In genomic region chr19:47822143-47822796, GRCm38 (mm10) we compare ENCODE assay signal across 10 mouse cellular contexts. TPM values are rescaled to one million over a fixed set of nuclear protein-coding genes. Genes with fewer than 3 reads are reported as not detected.
DNase-seq lines count a peak whose midpoint lies in the region; ATAC-seq and TF ChIP-seq lines count a peak whose summit lies in the region.
"Had no signal": no experiment of that assay in that cellular context is flagged by ENCODE, and none has a peak within 500 bp of the region (broad histone marks: within the 10 kb centered on the region; RNA-seq: fewer than 3 reads in every experiment).

No protein-coding gene starts in this region.

- peaks cover 4% of the 10 kb centered on the region; the same call in 1 of the 2 replicates for H3K4me1 ChIP-seq in hindbrain, embryonic 15.5 days (replicated peaks)
- H3K4me1 ChIP-seq in midbrain, postnatal 0 days (ENCODE audit: insufficient read depth, low read length): no peaks in the 10 kb centered on the region; the same call in 1 of the 2 replicates

- H3K4me3 ChIP-seq in layer of hippocampus, adult 2 months: no peak overlapping the region
- H3K4me3 ChIP-seq in hindbrain, embryonic 15.5 days: no peak overlapping the region
- no peak overlapping the region for H3K4me3 ChIP-seq in midbrain, postnatal 0 days (ENCODE audit: low read depth, low read length)
- H3K4me3 ChIP-seq: embryonic facial prominence, embryonic 12.5 days; heart, embryonic 13.5 days had no signal

- no peaks in the 10 kb centered on the region for H3K36me3 ChIP-seq in hindbrain, embryonic 15.5 days
- H3K36me3 ChIP-seq in midbrain, postnatal 0 days (ENCODE audit: insufficient read depth, low read length): no peaks in the 10 kb centered on the region
- H3K36me3 ChIP-seq: embryonic facial prominence, embryonic 12.5 days; heart, embryonic 13.5 days had no signal

- H3K27me3 ChIP-seq in hindbrain, embryonic 15.5 days: no peaks in the 10 kb centered on the region
- H3K27me3 ChIP-seq in midbrain, postnatal 0 days (ENCODE audit: insufficient read depth, low read length): peaks cover 4% of the 10 kb centered on the region; the same call in 1 of the 2 replicates

- H3K27ac ChIP-seq in layer of hippocampus, adult 2 months: no peak overlapping the region
- 0 out of 2 replicates have a peak overlapping the region, but pooled peaks have one; percentile 45 for H3K27ac ChIP-seq in hindbrain, embryonic 15.5 days (replicated peaks)
- H3K27ac ChIP-seq in midbrain, postnatal 0 days (ENCODE audit: low read depth, low read length): no peak overlapping the region
- H3K27ac ChIP-seq: embryonic facial prominence, embryonic 12.5 days; heart, embryonic 13.5 days had no signal

- WGBS in hindbrain, embryonic 15.5 days: 21% methylated on average over 8 of the region's 8 CpGs
- 21% methylated on average over 8 of the region's 8 CpGs for WGBS in midbrain, postnatal 0 days

- H3K4me2 ChIP-seq in hindbrain, embryonic 15.5 days: peak overlapping the region; percentile 40
- 0 out of 2 replicates have a peak overlapping the region, but pooled peaks have one; percentile 10 for H3K4me2 ChIP-seq in midbrain, postnatal 0 days (ENCODE audit: low read depth, low read length, poor library complexity, severe bottlenecking)
- H3K4me2 ChIP-seq: embryonic facial prominence, embryonic 12.5 days; heart, embryonic 13.5 days had no signal

- H3K9me3 ChIP-seq in hindbrain, embryonic 15.5 days: no peaks in the 10 kb centered on the region
- no peaks in the 10 kb centered on the region for H3K9me3 ChIP-seq in midbrain, postnatal 0 days (ENCODE audit: low read length)
- H3K9me3 ChIP-seq: embryonic facial prominence, embryonic 12.5 days; heart, embryonic 13.5 days had no signal

- no peak overlapping the region for H3K9ac ChIP-seq in hindbrain, embryonic 15.5 days
- no peak overlapping the region for H3K9ac ChIP-seq in midbrain, postnatal 0 days (replicated peaks; ENCODE audit: low read length, poor library complexity, severe bottlenecking)
- H3K9ac ChIP-seq: embryonic facial prominence, embryonic 12.5 days; heart, embryonic 13.5 days had no signal

- peak; percentile 26 for TF ChIP-seq CTCF in layer of hippocampus, adult 2 months (conservative IDR thresholded peaks at IDR 0.05)
- peak; percentile 61 for TF ChIP-seq CTCF in midbrain, postnatal 0 days (IDR thresholded peaks at IDR 0.05)

- no peak for ATAC-seq in cerebellum, adult (ENCODE audit: insufficient number of reproducible peaks, low FRiP score, low TSS enrichment)
- no peak for ATAC-seq in hindbrain, embryonic 15.5 days (ENCODE audit: low FRiP score, low read depth)
- ATAC-seq in midbrain, postnatal 0 days (ENCODE audit: low FRiP score): peak; percentile 41; the same call in 1 of the 2 replicates

- DNase-seq in cerebellum, postnatal 10 days: peak; percentile 49 to 55
- no peak for DNase-seq in layer of hippocampus, adult 2 months (ENCODE audit: low spot score in 2 of 2)
- DNase-seq in layer of hippocampus, postnatal 10 days (ENCODE audit: low spot score in 2 of 2): no peak
- peak; percentile 62 for DNase-seq in midbrain, postnatal 0 days (ENCODE audit: low spot score)
- DNase-seq in thymus, postnatal 10 days (ENCODE audit: low spot score in 2 of 2): no peak
- no peak for DNase-seq in ovary, adult 18-20 months (ENCODE audit: low spot score)

RNA-seq across cellular contexts. Expression of gene Gsto1, which starts 32.5 kb away (rescaled TPM):
- total RNA-seq in layer of hippocampus, adult 2 months (2021): 10 to 100 TPM; 52.8 to 55.9 TPM
- 10 to 100 TPM; 72.4 to 74.9 TPM for total RNA-seq in layer of hippocampus, postnatal 10 days (2021)
- polyA plus RNA-seq in hindbrain, embryonic 15.5 days (2015; fragmentation: Nextera tagmentation; extraction: Ambion mirVana): 130 and 138 TPM in 2 replicates
- 95.4 and 142 TPM in 2 replicates for total RNA-seq in midbrain, postnatal 0 days (2014; rRNA removed)
- 148 and 152 TPM in 2 replicates for polyA plus RNA-seq in midbrain, postnatal 0 days (2015; fragmentation: Nextera tagmentation; extraction: Ambion mirVana)

RNA-seq across cellular contexts. Expression of gene Gsto2, which starts 43.1 kb away (rescaled TPM):
- total RNA-seq in layer of hippocampus, adult 2 months (2021): 1 to 10 TPM; 2.9 to 3.5 TPM
- 1 to 10 TPM; 1.3 to 1.4 TPM for total RNA-seq in layer of hippocampus, postnatal 10 days (2021)
- polyA plus RNA-seq in hindbrain, embryonic 15.5 days (2015; fragmentation: Nextera tagmentation; extraction: Ambion mirVana): 1.2 TPM in 2 replicates
- 0.16 and 0.66 TPM in 2 replicates for total RNA-seq in midbrain, postnatal 0 days (2014; rRNA removed)
- polyA plus RNA-seq in midbrain, postnatal 0 days (2015; fragmentation: Nextera tagmentation; extraction: Ambion mirVana): 1.1 TPM in 2 replicates

Comparison
In these comparisons a context has a peak if more than half of its experiments do, and no peak if none do; other contexts are left out.
1. DNase-seq: peak in cerebellum, postnatal 10 days (2 of 2) and midbrain, postnatal 0 days (single experiment); none in layer of hippocampus, adult 2 months (0 of 2), layer of hippocampus, postnatal 10 days (0 of 2), thymus, postnatal 10 days (0 of 2) and ovary, adult 18-20 months (single experiment).